Mouse (Mus musculus) CD8-positive naive resting alpha-beta T cell, adult 2 months (primary cell): Measurements from ENCODE around the gene Gm7544.
A peak's percentile ranks its signal among the peaks of the same experiment; 100 is the strongest.
"Not testable (repeated sequence)": the region's sequence is repeated elsewhere in the genome, so short reads cannot be mapped to it uniquely, and the experiment has no call there.

Source experiments
- DNase-seq, 2 experiments: peaks; one replicate each; pipeline ENCODE4 v3.0.0; 2022; ENCODE audit warnings: low read depth in 2 of 2, low spot score in 2 of 2

The Gm7544 gene

DNA sequence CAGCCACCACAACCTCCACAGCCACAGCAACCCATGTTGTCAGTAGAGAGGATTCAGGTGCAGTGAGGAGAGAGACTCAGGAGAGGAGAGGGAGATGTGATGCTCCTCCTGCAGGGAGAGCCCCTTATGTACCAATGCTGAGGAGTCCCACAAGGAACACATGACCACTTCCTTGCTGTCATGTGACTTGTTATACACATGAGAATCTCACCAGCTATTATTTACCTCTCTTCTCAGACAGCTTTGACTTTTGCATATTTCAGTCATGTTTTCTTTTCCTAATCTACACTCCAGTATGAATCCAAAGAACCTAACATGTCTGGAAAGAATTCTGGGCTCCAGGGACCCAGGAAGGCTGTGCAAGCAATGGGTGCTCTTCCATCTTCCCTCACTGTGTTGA lies at the start of gene Gm7544:
Gm7544 (minus strand) TSS at position 101 of the 400 bp plus-strand sequence.
- DNase-seq, result not testable (repeated sequence)

DNA sequence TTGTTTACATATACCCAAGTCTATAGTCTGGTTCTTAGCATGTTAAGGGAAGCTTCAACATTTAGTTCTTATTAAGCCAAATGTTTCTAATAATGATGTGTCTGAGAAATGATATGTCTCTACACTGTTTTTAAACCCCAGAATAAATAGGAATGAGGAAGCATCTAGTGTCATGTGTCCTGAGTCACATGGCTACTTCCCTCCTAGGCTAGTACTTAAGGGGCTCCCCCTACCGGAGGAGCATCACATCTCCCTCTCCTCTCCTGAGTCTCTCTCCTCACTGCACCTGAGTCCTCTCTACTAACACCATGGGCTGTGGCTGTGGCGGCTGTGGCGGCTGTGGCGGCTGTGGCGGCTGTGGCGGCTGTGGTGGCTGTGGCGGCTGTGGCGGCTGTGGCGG lies 44.5 kb upstream of the Gm7544 start, which contains the start of gene Gm47959:
Gm47959 (plus strand) TSS at position 243 of the 400 bp plus-strand sequence.
- not testable (repeated sequence) for DNase-seq

DNA sequence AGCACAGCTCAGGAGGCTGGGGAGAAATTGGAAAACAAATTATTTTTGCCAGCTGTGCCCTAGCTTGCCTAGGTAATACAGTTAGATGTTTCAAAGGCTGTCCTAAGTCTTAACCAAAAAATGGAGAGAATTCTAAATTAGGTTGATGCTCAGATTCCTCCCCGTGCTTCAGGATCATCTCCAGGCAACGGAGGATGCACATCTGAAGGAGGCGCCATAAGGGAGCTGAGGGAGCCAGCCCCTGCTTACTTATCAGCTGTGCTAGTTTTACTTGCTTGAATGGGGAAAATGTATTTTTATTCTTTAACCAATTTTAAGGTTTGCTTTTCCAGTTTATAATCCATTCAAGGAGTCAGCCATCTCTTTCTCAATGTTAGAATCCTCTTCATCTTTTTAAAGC lies 38.1 kb upstream of the Gm7544 start:
- DNase-seq, result no peak

DNA sequence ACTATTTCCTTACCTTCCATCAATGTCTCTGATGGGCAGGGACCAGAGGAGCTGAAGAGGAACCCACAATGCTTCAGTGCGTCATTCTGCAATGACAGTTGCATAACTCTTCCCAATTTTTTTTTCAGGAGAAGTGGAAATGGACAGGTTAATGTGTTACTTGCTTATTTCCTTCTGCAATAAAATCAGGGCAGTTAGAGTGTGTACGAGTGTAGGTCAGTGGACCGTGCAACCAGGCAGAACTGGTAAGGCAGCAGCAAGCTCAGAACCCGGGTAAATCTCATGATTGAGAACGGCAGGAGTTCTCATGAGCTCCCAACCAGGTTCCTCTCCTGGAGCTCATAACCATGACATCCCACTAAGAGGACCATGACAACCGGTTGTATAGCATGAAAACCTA lies 36.3 kb upstream of the Gm7544 start:
- no peak for DNase-seq

DNA sequence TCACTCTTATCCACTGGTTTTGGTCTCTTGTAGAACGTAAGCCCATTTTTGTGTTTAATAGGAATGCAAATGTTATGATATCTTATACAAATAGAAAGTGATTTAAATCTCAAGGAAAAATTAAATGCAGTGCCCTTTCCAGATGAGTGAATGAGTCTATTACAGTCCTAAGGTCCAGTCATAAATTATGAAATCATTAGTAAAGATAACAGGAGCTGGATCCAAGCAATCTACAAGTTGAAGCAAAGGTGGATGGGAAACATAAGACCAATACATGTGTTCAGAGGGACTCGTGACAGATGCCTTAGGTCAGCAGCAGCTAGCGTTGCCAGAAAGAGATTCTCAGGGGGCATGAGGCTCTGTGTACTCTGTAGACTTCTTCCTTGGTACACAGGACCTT lies 35.8 kb upstream of the Gm7544 start:
- no peak for DNase-seq

DNA sequence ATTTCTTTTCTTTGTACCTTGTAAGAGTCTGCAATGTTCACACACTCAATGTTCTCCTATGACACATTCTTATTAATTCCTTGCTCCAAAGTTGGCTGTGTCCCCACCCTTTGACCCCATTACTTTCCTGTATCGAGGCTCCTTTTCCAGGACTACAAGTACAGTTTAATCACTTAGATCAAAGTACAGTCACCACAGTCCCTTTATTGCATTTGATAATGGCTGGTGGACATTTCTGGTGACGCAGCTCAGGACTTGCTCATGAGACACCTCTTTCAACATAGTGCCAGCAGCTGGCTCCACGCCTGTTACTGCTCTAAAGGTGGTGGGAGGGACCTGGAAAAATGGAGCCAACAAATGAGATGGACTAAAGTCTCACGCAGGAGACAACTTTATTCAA lies 35.2 kb upstream of the Gm7544 start:
- DNase-seq, result no peak

DNA sequence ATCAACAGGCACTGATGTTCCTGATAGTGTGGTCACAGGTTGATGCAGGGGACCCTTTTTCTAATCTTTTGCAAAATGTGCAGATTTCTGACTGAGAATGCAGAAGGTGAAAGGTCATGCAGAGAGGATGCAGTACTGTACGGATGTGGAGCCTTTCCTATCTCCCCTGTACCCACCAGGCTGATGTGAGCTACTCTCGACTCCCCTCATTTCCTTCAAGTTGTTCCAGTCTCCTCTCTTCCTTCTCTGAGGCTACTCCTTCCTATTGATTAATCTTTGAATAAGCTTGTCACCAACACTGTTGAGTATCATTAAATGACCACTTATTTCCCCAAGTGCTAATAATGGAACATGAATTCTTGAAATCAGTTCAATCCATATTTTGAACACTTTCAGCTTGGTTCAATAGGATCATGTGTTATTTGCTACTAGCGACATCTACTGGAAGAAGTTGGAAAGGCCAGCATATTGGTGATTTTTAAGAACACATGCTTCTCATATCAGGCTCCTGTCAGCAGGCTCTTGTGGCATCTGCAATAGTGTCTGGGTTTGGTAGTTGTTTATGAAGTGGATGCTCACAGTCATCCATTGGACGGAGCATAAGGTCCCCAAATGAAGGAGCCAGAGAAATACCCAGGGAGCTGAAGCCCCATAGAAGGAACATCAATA lies 31.9 kb upstream of the Gm7544 start:
- DNase-seq, result peak; percentile 46 to 61

DNA sequence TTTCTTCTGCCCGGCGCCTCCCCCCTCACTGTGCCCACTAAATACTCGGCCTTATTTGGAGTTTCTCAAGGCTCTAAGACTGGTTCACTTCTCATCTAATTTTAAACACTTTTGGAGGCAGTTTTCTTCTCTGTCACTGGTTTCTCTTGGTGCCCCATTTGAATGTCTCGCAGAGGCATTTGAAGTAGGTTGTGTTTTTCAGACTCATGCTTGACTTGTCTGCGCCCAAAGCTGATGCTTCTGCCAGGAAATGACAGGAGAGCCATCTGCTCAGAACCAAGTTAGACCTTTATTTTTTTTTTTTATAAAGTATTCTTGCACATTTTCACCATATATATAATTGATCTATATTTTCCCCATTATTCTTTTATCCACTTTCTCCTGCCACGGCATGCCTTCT lies 30.9 kb upstream of the Gm7544 start:
- no peak for DNase-seq

DNA sequence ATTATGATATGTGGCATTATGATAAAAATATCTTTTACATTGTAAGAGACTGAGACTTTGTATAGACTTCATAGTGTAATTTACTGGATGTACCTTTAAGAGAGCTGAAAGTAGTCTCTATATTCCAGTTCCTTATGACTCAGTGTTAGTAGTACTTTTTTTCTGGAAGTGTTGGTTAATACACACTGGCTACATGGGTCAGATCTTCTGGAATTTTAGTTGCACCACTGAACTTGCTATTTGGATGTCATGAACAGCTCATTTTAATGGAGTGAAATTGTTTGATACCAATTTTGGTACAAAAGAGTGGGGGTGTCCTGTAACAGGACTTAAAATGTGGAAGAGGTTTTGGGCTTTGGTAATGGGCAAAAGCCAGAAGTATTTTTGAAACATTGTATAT lies 22.0 kb upstream of the Gm7544 start:
- DNase-seq, result no peak

DNA sequence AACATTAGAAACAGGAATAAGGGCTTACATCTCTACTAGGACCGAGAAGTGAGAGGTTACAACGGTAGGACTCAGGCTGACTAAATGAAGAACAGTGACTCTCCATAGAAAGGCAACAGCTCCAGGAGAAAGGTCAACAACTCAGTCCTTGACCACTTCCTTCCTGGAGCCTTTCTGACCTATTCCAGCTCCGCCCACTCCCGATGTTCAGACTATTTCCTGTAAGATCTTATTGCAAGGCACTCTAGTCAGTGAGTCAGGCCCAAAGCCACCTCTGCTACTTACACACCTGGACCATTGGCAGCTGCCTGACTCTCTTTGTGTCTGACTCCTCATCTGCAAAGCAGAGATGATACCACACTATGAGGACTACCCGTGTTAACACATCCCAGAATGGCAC lies 19.9 kb upstream of the Gm7544 start:
- DNase-seq, result no peak

DNA sequence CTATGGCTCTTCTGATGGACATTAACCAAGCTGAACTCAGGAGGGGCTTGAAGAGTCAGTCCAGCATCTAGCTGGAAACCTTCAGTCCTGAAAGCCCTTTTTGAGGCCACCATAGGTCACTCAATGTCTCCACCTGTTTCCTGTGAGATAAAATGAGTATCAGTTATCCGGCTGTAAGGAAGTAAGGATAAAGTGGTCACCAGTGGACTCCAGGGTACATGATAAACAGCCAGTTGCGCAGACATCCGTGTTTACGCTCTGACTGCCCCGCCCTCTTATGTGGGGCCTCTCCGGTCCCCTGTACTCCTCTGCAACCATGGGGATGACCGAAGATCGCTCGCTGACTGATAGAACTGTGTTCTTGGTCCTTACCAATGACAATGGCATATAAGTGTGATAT lies 18.5 kb upstream of the Gm7544 start:
- no peak for DNase-seq

DNA sequence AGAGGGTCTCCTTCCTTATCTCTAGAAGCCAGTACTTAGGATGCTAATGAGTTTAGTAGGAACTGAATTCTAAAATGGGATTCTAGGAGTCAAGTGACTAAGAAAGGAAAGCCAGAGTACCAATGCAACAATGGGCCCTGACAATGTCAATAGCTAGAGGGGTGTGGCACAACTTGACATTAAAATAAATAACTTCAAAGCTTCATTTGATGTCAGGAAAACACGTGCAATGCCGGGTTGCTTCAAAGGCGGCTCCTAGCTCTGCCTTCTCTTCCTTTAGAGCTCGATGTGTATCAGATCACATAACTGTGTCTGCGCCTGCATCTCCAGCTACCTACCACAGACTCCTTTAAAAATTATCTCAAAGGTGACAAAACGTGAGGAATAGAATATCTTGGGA lies 18.1 kb upstream of the Gm7544 start:
- DNase-seq, result peak in 1 of 2 experiments; percentile 42

DNA sequence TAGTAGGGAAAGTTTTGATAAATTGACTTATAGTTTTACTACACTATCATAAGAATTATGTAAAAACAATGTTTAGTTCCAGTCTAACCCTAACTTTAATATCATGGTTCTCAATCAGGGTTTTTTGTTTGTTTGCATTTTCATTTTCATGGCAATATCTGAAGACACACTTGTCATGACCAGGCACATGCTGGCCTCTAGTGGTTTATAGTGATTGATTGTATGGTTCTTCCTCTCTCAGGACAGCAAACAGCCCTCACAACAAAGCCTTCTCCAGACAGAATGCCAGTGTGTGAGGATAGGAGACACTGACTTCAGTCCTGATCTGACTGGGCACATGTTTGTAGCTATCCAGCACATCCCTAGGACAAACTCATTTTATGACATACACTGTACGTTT lies 17.4 kb upstream of the Gm7544 start:
- no peak for DNase-seq

DNA sequence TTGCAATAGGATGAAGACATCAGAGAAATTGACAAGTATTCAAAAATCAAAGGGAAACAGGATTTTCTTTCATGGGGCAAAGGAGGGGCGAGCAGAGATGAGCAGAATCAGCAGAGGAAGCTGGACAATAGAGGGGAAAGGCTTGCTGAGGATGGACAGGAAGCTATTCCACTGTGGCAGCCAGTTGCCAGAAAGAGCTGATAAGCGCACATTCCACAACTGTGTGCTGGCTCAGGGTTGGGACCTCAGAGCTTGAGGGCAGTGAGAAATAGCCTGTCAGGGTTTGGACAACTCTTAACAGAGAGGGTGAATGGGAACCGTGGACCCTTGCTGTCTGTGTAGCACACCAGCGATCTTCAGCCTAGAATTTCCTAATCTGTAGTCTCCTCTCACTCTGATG lies 16.2 kb upstream of the Gm7544 start:
- no peak for DNase-seq

DNA sequence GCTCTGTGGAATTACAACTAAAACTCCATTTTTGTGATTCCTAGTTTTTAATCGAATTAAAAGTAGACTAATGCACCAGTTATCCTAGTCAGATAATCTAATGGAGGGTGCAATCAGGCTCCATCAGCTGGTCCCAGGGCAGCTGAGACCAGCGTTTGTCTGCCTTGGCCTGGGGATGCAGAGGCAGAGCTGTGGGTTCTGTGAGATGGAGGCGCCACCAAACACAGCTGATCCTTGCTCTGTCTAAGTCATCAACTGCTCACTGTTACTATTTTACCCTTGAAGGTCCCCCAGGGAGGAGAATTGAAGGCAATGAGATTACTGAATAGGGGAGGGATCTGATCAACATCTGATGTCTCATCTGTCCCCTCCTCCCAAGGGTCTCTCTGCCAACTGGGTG lies 10.6 kb upstream of the Gm7544 start:
- no peak for DNase-seq

DNA sequence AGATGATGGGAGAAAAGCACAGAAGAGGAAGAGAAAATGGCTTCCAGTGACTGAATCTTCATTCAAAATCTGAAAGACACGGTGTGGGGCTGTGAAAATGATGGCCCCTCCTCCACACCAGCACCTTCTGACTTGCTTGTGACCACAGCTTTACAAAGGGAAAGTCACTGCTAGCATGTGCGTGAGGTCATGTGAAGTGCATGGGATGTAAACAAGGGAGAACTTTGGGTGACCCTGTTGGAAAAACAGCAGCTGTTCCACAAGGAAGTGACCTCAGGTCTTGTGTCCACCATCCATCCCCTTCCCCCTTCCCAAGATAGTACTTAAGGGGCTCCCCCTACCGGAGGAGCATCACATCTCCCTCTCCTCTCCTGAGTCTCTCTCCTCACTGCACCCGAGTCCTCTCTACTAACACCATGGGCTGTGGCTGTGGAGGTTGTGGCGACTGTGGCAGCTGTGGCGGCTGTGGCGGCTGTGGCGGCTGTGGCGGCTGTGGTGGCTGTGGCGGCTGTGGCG lies 4.1 kb upstream of the Gm7544 start, which contains the start of gene Gm47955:
Gm47955 (plus strand) TSS at position 417 of the 516 bp plus-strand sequence.
- no peak for DNase-seq

DNA sequence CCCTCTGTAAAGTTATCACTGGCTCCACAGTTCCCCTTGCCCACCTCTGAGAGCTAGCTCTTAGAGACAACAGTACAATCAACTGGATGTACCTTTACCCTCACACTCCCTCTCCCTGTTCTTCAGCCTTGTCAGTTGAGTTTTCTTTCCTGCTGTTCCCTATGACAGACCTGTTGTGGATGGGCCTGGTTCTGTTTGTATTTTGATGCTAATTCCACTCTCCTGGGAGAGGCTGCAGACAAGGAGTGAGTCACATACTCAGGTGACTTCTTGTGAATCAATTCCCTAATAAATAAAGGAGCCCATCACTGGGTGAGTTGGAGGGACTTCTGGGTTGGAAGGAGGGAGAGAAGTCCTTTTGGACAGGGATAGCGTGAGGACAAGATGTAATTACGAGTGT lies 7.2 kb downstream of the Gm7544 start:
- no peak for DNase-seq

DNA sequence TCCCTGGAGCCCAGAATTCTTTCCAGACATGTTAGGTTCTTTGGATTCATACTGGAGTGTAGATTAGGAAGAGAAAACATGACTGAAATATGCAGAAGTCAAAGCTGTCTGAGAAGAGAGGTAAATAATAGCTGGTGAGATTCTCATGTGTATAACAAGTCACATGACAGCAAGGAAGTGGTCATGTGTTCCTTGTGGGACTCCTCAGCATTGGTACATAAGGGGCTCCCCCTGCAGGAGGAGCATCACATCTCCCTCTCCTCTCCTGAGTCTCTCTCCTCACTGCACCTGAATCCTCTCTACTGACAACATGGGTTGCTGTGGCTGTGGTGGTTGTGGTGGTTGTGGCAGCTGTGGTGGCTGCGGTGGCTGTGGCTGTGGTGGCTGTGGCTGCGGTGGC lies 9.8 kb downstream of the Gm7544 start:
- DNase-seq, result peak in 1 of 2 experiments; percentile 7

DNA sequence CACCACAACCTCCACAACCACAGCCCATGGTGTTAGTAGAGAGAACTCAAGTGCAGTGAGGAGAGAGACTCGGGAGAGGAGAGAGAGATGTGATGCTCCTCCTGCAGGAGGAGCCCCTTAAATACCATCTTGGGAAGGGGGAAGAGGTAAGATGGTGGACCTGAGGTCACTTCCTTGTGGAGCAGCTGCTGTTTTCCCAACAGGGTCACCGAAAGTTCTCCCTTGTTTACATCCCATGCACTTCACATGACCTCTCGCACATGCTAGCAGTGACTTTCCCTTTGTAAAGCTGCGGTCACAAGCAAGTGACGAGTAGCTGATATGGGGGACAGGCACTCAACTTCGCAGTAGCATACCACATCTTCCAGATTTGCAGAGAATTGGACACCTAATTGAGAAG lies 12.5 kb downstream of the Gm7544 start, which contains the start of gene A030003K21Rik:
A030003K21Rik (minus strand) TSS at position 94 of the 400 bp plus-strand sequence.
- DNase-seq, result not testable (repeated sequence)

DNA sequence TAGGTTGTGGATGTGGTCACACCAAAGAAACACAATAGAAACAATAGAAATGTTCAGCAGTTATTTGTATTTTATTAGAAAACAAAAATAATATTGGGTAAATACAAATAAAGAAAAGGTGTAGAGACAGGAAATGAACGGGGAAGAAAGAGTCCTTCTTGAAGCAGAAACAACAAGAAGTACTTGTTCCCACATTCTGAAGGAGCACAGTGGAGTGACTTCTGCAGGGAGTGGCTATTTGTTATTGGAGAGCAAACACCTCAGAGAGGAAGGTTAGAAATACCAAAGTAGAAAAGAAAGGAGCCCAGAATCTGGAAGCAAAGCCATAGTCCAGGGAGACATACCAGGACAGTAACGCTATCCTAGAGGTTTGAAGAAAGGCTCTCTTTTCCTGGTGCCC lies 13.3 kb downstream of the Gm7544 start:
- not testable (repeated sequence) for DNase-seq

DNA sequence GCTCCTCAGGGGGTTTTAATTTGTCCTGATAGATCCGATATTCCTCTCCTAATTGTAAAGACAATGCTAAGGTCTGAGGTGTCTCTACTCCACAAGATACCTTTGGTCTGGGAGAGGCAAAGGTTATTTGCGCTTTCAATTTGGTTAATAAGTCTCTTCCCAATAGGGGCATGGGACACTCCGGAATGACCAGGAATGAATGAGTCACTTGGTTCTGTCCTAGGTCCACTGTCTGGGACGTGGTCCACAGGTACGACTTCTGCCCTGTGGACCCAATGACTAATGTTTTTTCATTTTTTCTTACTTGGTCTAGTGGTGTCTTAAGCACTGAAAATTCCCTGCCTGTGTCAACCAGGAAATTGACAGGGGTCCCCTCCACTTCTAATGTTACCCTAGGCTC lies 17.1 kb downstream of the Gm7544 start:
- DNase-seq, result no peak

DNA sequence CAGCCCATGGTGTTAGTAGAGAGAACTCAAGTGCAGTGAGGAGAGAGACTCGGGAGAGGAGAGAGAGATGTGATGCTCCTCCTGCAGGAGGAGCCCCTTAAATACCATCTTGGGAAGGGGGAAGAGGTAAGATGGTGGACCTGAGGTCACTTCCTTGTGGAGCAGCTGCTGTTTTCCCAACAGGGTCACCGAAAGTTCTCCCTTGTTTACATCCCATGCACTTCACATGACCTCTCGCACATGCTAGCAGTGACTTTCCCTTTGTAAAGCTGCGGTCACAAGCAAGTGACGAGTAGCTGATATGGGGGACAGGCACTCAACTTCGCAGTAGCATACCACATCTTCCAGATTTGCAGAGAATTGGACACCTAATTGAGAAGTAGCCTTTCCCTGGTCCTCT lies 24.5 kb downstream of the Gm7544 start, which contains the start of gene Gm6217:
Gm6217 (minus strand) TSS at position 74 of the 400 bp plus-strand sequence.
- not testable (repeated sequence) for DNase-seq

DNA sequence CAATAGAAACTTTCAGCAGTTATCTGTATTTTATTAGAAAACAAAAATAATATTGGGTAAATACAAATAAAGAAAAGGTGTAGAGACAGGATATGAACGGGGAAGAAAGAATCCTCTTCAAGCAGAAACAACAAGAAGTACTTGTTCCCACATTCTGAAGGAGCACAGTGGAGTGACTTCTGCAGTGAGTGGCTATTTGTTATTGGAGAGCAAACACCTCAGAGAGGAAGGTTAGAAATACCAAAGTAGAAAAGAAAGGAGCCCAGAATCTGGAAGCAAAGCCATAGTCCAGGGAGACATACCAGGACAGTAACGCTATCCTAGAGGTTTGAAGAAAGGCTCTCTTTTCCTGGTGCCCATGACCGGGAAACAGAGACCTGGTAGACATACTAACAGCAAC lies 25.3 kb downstream of the Gm7544 start:
- not testable (repeated sequence) for DNase-seq
